Mouse (Mus musculus) olfactory bulb, adult 2 months (tissue): ENCODE data around the gene Pnlip.

Source experiments
- CTCF ChIP-seq: fragments of 200-500 bp; IDR thresholded peaks from 2 replicates; pipeline ENCODE4 v1.5.1; 2012; ENCODE audit warnings: low read depth, mild to moderate bottlenecking, low read length, moderate library complexity; ENCODE audit not compliant: insufficient read depth
- POLR2A ChIP-seq: fragments of 200-500 bp; IDR thresholded peaks from 2 replicates; pipeline ENCODE4 v1.6.1; 2012; ENCODE audit warnings: mild to moderate bottlenecking, low read depth, low read length, moderate library complexity; ENCODE audit not compliant: insufficient read depth

DNA sequence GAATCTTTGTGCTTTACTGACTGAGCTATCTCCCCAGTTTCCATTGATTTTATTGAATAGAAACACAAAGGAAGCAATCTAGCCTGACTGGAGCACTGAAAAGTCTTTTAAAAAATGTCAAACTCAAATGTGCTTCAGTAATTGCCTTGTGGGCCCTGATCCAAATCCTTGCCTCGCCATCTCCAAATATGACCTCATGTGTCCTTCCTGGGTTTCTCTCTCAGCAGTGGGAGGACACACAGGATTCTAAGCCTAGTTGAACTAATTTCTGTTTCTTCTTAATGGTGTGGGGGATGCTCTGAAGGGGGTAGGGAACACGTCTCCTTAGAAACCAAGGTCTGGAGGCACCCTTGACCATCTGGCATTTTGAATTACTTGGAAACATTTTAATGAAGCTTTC lies 22.3 kb downstream of the Pnlip start:
- TF ChIP-seq CTCF, result no peak
- no peak for TF ChIP-seq POLR2A
